Mouse (Mus musculus) embryonic facial prominence, embryonic 13.5 days (tissue): ENCODE data around the gene P3h2. TPM values are rescaled to one million over a fixed set of nuclear protein-coding genes. Genes with fewer than 3 reads are reported as not detected.

ENCODE experiments used
- ATAC-seq: fragments of 200-750 bp; cut with Nextera tagmentation; 2 replicates; pipeline ENCODE4 v1.8.0; 2017; ENCODE audit warnings: low read depth; ENCODE audit not compliant: insufficient number of reproducible peaks, insufficient read depth, low FRiP score, low TSS enrichment
- H3K27ac ChIP-seq: fragments of 300-500 bp; sonication (generic); 2 replicates; pipeline ENCODE4 v1.5.1; 2015; ENCODE audit warnings: moderate library complexity, mild to moderate bottlenecking, inconsistent platforms
- H3K27me3 ChIP-seq: fragments of 300-500 bp; sonication (generic); 2 replicates; pipeline ENCODE4 v1.6.1; 2015; ENCODE audit warnings: mild to moderate bottlenecking, inconsistent platforms
- H3K36me3 ChIP-seq: fragments of 300-500 bp; sonication (generic); 2 replicates; pipeline ENCODE4 v1.6.1; 2015; ENCODE audit warnings: mild to moderate bottlenecking, inconsistent platforms
- H3K4me1 ChIP-seq: fragments of 300-500 bp; sonication (generic); 2 replicates; pipeline ENCODE4 v1.6.1; 2015; ENCODE audit warnings: inconsistent platforms
- H3K4me2 ChIP-seq: fragments of 300-500 bp; sonication (generic); 2 replicates; pipeline ENCODE4 v1.6.1; 2015; ENCODE audit warnings: moderate library complexity, mild to moderate bottlenecking, inconsistent platforms
- H3K4me3 ChIP-seq: fragments of 300-500 bp; sonication (generic); 2 replicates; pipeline ENCODE4 v1.5.1; 2015; ENCODE audit warnings: mild to moderate bottlenecking, inconsistent platforms
- H3K9ac ChIP-seq: fragments of 300-500 bp; sonication (generic); 2 replicates; pipeline ENCODE4 v1.6.1; 2015; ENCODE audit warnings: mild to moderate bottlenecking, inconsistent platforms
- H3K9me3 ChIP-seq: fragments of 300-500 bp; sonication (generic); 2 replicates; pipeline ENCODE4 v1.6.1; 2016; ENCODE audit warnings: inconsistent platforms
- WGBS: fragments of 180-500 bp; shearing (Covaris S2); methylation state at CpG from one replicate; pipeline ENCODE4 v1.1.7; 2015; ENCODE audit warnings: mixed read lengths; 5-methylcytosine and 5-hydroxymethylcytosine counted together
- polyA plus RNA-seq: library from polyadenylated mRNA; unstranded; fragments of >200 nt; fragmentation: Nextera tagmentation; extraction: Ambion mirVana; gene quantifications from 2 replicates; pipeline ENCODE4 v1.2.1, GENCODE M21; 2015

Gene P3h2
- polyA plus RNA-seq, 1 experiment from 2014 or later: 3.3 TPM

DNA sequence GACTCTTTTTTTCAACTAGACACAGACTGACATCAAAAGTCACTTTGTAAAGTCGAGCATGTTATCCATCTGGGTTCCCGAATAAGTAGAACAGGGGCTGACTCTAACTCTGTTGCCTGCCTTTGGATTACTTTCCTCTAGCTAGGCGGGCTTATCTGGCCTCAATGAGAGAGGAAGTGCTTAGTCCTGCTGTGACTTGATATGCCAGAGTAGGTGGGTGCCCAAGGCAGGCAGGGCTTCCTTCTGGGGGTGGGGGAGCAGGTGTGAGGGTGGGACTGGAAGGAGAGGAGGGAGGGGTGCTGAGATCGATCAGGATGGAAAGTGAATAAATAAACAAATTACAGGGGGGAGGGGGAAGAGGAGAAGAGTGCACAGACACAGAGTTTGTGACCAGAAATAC, 11.7 kb downstream of the P3h2 start:
- Histone ChIP-seq H3K4me3 (no peak overlapping the region), H3K9me3 (no peaks in the 10 kb centered on the region), H3K27ac (no peak overlapping the region), H3K36me3 (no peaks in the 10 kb centered on the region; the same call in 1 of the 2 replicates), H3K27me3 (no peaks in the 10 kb centered on the region), H3K4me2 (no peak overlapping the region), H3K9ac (no peak overlapping the region), H3K4me1 (peaks cover 16% of the 10 kb centered on the region; the same call in 1 of the 2 replicates)
- ATAC-seq: no peak
- 66% methylated on average over 4 of the region's 4 CpGs for WGBS

DNA sequence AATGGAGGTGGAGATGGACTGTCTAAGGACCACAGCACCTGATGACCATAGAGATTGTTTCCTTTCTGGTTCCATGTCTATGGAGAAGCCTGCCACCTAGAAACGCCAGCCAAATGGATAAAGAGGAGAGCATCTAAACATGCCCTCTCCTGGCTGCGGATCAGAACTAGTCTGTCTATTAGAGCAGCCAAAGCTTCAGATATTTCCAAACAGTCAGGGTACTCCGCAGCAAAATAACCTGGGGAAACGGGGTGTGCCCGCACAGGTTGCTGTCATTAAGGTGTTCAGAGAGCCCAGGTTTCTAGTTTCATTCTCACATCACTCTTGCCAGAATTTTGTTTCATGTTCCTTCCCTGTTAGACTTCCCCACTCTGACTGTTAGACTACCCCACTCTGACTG, 16.6 kb downstream of the P3h2 start:
- H3K9me3 ChIP-seq: no peaks in the 10 kb centered on the region
- no peaks in the 10 kb centered on the region for H3K27me3 ChIP-seq
- no peak overlapping the region for H3K4me2 ChIP-seq
- peaks cover 10% of the 10 kb centered on the region for H3K4me1 ChIP-seq
- H3K9ac ChIP-seq: no peak overlapping the region
- no peaks in the 10 kb centered on the region; the same call in 1 of the 2 replicates for H3K36me3 ChIP-seq
- no peak overlapping the region for H3K27ac ChIP-seq
- WGBS: 82% methylated on average over 5 of the region's 5 CpGs
- H3K4me3 ChIP-seq: no peak overlapping the region
- ATAC-seq: no peak

GRCm38 (mm10) chr16:26088240-26088639, 17.3 kb downstream of the P3h2 start:
- H3K4me2 ChIP-seq: no peak overlapping the region
- H3K36me3 ChIP-seq: no peaks in the 10 kb centered on the region; the same call in 1 of the 2 replicates
- WGBS: 62% methylated on average over 1 of the region's 1 CpGs
- H3K27ac ChIP-seq: no peak overlapping the region
- no peak overlapping the region for H3K9ac ChIP-seq
- ATAC-seq: no peak
- H3K4me1 ChIP-seq: peaks cover 10% of the 10 kb centered on the region
- H3K9me3 ChIP-seq: no peaks in the 10 kb centered on the region
- no peak overlapping the region for H3K4me3 ChIP-seq
- no peaks in the 10 kb centered on the region for H3K27me3 ChIP-seq

GRCm38 (mm10) chr16:26086955-26087354, 18.6 kb downstream of the P3h2 start:
- Histone ChIP-seq H3K27me3 (no peaks in the 10 kb centered on the region), H3K4me2 (no peak overlapping the region), H3K4me3 (no peak overlapping the region), H3K9ac (no peak overlapping the region), H3K9me3 (no peaks in the 10 kb centered on the region), H3K36me3 (no peaks in the 10 kb centered on the region; the same call in 1 of the 2 replicates), H3K27ac (no peak overlapping the region), H3K4me1 (peaks cover 17% of the 10 kb centered on the region)
- WGBS: 94% methylated on average over 1 of the region's 1 CpGs
- no peak for ATAC-seq

DNA sequence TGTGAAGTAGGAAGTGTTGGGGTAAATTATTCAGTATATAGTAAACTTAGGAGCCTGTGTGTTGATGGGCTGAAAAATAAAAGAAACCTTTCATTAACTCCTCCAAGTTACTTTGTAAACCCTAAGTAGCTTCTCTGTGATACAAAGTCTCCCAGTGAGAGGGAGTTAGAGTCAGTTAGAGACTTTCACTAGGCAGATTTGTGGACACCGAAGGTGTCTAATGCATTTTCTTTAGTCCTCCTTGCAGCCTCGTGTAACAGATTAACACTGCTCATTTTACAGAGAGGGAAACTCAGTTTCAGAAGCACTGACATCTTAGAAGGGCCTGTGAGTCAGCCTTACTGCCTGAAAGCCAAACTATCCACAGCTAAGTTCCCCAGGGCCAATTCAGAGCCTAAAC, 20.4 kb downstream of the P3h2 start:
- Histone ChIP-seq H3K9ac (no peak overlapping the region), H3K36me3 (no peaks in the 10 kb centered on the region), H3K27ac (no peak overlapping the region; the same call in 1 of the 2 replicates), H3K9me3 (no peaks in the 10 kb centered on the region), H3K4me3 (no peak overlapping the region), H3K4me1 (peaks cover 17% of the 10 kb centered on the region), H3K4me2 (no peak overlapping the region), H3K27me3 (no peaks in the 10 kb centered on the region)
- WGBS: 25% methylated on average over 2 of the region's 2 CpGs
- no peak for ATAC-seq

DNA sequence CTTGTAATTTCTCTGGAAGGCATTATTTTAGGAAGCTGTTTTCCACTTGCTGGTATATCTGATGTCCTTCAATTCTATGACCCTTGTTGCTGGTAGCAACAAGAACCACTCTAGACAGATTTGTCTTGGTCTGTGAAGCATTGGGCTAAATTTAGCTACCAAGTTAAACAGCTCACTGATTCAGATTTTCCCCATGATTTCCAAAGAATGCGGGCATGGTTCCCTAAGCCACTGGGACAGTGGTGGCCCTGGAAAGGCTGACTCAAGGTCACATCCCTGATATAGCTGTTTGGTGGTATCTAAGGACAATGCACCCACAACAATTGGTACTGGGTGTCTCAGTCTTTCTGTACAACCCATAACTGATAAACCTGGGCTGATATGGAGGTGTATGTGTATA, 22.8 kb downstream of the P3h2 start:
- Histone ChIP-seq H3K9me3 (no peaks in the 10 kb centered on the region), H3K36me3 (no peaks in the 10 kb centered on the region), H3K27me3 (no peaks in the 10 kb centered on the region), H3K4me3 (no peak overlapping the region), H3K4me2 (no peak overlapping the region), H3K27ac (no peak overlapping the region), H3K9ac (no peak overlapping the region), H3K4me1 (peaks cover 29% of the 10 kb centered on the region)
- 76% methylated on average over 1 of the region's 1 CpGs for WGBS
- no peak for ATAC-seq

GRCm38 (mm10) chr16:26082391-26082790, 23.2 kb downstream of the P3h2 start:
- Histone ChIP-seq H3K36me3 (no peaks in the 10 kb centered on the region), H3K27me3 (no peaks in the 10 kb centered on the region), H3K9me3 (no peaks in the 10 kb centered on the region), H3K27ac (no peak overlapping the region), H3K4me1 (peaks cover 33% of the 10 kb centered on the region), H3K9ac (no peak overlapping the region), H3K4me2 (no peak overlapping the region), H3K4me3 (no peak overlapping the region)
- no peak for ATAC-seq

DNA sequence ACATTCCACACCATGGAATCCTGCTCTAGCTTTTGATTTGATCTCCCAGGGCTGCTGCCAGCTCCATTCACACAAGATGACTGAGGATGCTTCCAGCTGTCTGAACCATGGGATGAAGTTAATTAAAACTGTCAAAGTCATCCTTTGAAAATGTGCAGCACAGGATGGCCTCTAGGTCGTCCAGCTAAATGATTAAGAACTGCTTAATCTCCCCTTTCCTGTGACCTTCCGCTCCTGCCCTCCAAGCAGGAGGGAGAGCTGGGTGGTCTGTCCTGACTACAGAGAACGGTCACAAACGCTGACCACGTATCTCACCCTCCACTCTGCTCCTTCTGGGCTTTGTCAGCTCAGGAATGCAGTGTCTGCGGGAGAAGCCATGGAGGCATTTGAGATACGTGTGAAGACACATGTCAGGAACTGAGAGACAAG, 26.6 kb downstream of the P3h2 start:
- no peak for ATAC-seq

DNA sequence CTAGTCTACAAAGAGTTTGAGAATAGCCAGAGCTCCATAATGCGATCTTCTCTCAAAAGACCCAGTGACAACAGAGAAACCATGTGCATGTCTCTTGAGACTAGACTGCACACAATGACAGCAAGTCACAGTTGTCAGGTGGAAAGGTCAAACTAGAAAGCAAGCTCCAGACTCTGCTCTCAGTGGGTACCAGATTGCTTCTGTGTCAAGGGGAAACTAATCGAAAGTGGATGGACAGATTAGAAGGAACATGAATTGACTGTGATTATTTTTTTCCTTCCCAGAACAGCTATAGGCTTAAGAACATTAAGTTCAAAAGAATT, 27.5 kb downstream of the P3h2 start:
- no peak for ATAC-seq
- 43% methylated on average over 2 of the region's 2 CpGs for WGBS
- Histone ChIP-seq H3K27ac (no peak overlapping the region), H3K9ac (no peak overlapping the region), H3K4me3 (no peak overlapping the region), H3K4me1 (peaks cover 25% of the 10 kb centered on the region), H3K4me2 (no peak overlapping the region), H3K9me3 (no peaks in the 10 kb centered on the region), H3K27me3 (no peaks in the 10 kb centered on the region), H3K36me3 (no peaks in the 10 kb centered on the region)

More for the DNA sequence above, 26.6 kb downstream of the P3h2 start:
- H3K4me1 ChIP-seq: peaks cover 26% of the 10 kb centered on the region
- no peak overlapping the region for H3K4me3 ChIP-seq
- no peak overlapping the region for H3K4me2 ChIP-seq
- no peaks in the 10 kb centered on the region for H3K36me3 ChIP-seq
- H3K27ac ChIP-seq: no peak overlapping the region
- H3K9ac ChIP-seq: no peak overlapping the region
- WGBS: 14% methylated on average over 7 of the region's 7 CpGs
- H3K9me3 ChIP-seq: no peaks in the 10 kb centered on the region
- no peaks in the 10 kb centered on the region for H3K27me3 ChIP-seq

DNA sequence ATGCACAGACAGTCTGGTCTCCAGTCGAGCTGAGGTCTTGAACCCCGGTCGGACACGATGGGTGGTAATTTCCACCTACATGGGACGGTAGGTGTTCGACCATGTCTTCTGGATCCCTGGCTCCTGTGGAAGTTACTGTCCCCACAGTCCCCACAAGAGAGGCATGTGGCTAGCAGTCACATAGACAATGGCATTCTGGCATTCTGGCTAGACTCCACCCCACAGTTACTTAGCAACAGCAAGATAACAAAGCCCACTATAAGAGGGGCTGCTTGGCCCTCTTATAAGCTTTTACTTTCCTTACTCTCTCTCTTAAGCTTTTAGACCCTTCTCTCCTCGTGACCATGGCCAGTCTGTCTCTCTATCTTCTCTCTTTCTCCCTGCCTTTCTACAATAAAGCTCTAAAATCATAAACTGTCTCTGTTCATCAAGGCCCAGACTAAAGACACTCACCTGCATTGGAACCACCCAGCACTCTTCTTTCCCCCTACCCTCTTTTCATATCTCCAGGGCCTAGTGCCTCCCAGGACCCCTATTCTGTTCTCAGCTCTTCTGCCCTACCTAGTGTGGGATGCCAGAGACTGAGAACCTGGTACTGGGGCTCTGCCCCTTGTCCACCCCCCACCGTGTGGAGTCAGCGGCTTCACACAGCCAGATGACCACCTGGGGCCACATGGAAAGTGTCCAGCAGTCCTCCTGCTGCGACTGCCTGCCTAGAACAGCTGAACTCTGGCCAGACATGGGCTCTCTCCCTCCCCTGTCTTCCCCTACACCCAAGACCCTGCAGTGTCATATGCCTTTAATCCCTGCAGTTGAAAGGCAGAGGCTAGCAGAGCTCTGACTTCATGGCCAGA, 28.1 kb downstream of the P3h2 start:
- 67% methylated on average over 10 of the region's 10 CpGs for WGBS
- Histone ChIP-seq H3K4me1 (peaks cover 20% of the 10 kb centered on the region), H3K27me3 (no peaks in the 10 kb centered on the region), H3K36me3 (no peaks in the 10 kb centered on the region), H3K9me3 (no peaks in the 10 kb centered on the region), H3K4me3 (no peak overlapping the region), H3K27ac (no peak overlapping the region), H3K4me2 (no peak overlapping the region), H3K9ac (no peak overlapping the region)
- no peak for ATAC-seq

- no peaks in the 10 kb centered on the region for H3K9me3 ChIP-seq
- H3K4me2 ChIP-seq: no peak overlapping the region
- peaks cover 19% of the 10 kb centered on the region for H3K4me1 ChIP-seq
- H3K9ac ChIP-seq: no peak overlapping the region
- no peaks in the 10 kb centered on the region for H3K27me3 ChIP-seq
- ATAC-seq: no peak
- H3K36me3 ChIP-seq: no peaks in the 10 kb centered on the region
- H3K27ac ChIP-seq: no peak overlapping the region
- no peak overlapping the region for H3K4me3 ChIP-seq
Observed at GRCm38 (mm10) chr16:26075063-26075462, 30.5 kb downstream of the P3h2 start.

DNA sequence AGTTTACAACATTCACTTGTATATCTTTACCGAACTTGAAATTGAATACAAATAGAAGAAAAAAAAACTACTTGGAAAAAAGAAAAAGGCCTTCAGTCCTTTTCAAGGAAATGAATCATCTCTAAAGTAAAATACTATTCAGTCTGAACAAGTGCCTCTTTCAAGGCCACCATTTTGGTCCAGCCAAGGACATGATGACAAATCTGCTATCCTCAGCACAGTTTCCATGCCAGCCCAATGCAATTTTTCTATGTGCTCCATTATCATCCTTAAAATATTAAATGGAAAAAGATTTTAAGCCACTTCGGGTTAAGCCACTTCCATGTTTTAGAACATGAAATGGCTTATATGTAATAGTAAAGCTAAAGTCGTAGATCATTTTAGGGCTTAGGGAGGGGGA, 35.2 kb downstream of the P3h2 start:
- Histone ChIP-seq H3K36me3 (no peaks in the 10 kb centered on the region), H3K27ac (no peak overlapping the region), H3K27me3 (no peaks in the 10 kb centered on the region), H3K4me2 (no peak overlapping the region), H3K4me3 (no peak overlapping the region), H3K9ac (no peak overlapping the region), H3K9me3 (no peaks in the 10 kb centered on the region), H3K4me1 (no peaks in the 10 kb centered on the region)
- no peak for ATAC-seq
- WGBS: 95% methylated on average over 3 of the region's 3 CpGs
